Mouse (Mus musculus): ENCODE measurements around the gene Dnajc17.
A peak's percentile ranks its signal among the peaks of the same experiment; 100 is the strongest.

The Dnajc17 gene

DNA sequence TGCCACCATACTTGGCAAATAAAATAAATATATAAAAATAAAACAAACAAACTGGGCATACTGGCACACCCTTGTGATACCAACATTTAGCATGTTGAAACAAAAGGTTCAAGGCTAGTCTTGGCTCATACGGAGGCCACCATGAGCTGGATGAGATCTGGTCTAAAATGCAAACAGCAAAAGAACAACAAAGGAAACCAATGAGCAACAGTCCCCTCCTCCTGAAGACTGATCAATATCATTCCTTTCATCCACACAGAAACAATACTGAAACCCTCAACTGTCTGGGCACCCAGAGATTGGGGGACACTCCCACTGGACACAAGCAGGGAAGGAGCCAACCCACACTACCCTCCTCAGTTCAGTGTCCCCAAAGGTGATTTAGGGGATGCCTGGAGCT, 11.1 kb downstream of the Dnajc17 start:
- no peak for DNase-seq

DNA sequence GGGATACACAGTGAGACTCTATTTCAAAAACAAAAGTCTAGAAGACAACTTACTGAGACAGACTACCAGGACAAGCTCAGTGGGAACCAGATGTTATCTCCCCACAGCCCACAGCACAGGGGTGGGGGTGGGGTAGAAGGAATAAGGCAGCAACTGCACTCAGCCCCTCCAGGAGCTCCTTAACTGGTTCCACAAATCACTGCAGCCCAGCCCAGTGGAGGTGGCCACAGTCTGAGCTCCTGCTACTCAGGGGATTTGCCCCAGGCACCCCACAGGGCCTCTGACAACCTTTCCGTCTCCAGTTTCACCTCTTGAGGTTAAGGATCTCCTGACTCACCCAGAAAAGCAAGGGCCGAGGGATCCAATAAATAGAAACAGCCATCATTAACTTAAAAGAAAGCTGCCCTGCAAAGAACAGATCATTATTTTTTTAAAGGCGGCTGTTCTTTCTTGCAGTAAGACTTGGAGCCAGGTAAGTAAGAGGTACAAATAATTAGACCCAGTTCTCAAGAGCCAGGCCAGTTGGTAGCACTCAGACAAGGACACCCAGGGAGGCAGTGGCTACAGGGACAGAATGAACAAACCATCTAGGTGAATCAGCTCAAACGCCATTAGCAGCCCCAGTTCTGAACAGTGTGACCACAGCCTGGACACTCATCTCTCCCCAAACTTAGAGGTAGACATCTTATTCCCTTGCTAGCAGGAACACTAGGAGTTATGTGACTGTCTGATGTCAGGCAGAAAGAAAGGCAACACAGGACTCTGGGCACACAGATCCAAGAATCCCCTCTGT, 12.1 kb downstream of the Dnajc17 start:
- peak; percentile 20 to 38 for DNase-seq

DNA sequence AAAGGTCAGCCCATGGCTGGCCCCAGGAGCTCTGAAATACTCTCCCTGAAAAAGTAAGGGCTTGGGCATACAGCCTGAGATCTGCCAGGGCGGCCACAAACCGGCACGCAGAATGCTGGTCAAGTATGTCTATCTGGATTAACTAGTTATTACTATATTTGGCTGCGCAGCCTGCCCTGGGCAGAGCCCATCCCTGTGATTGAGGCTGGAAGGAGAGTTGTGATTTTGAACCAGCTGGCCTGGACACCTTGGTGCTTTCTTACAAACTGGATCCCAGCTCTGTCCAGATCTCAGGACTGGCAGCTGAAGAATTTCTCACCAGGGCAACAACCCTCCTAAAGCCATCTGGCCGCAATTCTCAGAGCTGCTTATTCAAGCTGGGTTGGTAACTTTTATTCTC, 14.5 kb downstream of the Dnajc17 start:
- DNase-seq, result no peak

DNA sequence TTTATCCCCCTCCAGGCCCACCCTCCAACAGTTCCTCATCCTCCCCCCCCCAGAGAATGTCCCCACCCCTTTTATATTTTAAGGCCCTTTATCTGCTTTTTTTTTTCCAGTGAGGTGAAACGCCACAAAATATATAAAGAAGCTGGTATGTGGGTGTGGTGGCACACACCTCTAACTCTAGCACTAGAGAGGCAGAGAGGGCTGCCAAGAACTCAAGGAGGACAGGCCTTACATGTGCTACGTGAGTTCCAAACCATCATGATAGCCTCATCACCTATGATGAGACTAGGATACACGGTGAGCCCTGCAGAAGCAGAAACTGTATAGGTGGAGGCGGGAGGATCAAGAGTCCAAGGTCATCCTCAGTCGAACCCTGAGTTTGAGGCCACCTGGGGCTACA, 17.6 kb downstream of the Dnajc17 start:
- DNase-seq, result no peak

DNA sequence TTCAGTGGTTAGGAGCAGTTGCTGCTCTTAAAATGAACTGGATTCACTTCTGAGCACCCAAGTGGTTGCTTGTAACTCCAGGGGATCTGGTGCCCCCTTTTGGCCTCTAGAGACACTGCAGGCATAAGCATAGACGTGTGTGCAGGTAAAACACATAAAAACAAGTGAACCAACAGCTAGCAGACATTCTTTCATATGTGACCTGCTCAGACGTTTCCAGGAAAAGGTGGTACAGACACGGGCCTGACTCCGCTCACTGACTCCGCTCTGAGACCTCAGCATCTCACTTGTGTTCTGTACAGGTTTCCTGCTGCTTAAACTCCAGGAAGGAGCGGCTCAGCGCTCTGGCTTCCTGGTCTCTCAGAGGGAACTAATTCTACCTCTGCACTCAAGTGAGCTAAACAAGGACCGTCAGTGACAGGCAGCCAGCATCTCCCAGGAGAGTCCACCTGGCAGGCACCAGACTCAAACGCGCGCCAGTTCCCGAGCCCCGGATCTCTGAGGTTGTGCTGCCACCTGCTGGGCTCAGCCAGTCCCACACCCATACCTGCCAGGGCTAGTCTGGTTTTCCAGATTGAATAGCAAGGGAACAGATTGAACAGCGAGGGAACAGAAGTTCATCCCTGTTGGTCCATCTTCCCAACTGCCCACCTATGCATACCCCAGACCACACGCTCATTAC, 19.4 kb downstream of the Dnajc17 start:
- peak; percentile 79 to 84 for DNase-seq

DNA sequence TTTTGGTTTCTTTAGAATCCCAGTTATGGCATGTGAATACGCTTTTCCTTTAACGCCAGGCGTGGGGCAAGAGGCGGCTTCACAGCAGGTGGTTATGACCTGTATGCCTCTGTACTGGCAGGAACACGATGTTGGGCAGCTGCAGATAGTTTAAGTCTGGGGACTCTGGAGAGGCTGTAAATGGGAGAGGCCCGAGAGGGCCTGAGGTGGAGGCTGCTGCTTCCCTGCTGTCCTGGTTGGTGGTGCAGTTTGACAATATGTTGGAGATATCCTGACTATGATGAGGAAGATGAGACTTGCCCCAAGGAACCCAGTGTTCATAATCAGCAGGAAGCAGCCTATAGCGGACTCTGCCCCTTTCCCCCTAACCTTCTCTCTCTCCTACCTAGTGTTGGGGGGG, 25.7 kb downstream of the Dnajc17 start:
- DNase-seq, result no peak

DNA sequence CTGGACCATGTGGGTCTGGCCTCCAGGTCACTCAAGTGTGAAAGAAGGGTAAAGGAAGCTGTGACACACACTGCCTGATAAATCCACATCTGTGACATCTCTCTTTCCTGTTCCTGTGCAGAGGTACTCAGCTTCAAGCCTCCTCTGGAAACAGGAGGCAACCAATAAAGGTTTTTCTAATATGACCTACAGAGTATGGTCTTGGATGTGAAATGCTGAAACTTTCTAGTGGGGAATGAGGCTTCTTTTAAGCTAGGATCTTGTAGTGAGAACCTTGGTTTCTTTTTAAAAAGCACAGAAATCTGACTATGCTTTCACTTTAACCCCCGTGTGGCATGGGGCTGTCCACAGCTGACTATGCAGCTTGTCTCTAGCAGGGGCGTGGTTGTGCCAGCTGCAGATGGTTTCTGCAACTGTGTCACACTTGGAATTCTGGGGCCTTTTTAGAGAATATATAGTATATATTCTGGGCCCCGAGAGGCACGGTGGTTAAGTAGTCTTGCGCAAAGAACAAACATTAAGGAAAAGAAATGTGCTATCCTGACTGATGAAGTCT, 31.1 kb downstream of the Dnajc17 start:
- no peak for DNase-seq

DNA sequence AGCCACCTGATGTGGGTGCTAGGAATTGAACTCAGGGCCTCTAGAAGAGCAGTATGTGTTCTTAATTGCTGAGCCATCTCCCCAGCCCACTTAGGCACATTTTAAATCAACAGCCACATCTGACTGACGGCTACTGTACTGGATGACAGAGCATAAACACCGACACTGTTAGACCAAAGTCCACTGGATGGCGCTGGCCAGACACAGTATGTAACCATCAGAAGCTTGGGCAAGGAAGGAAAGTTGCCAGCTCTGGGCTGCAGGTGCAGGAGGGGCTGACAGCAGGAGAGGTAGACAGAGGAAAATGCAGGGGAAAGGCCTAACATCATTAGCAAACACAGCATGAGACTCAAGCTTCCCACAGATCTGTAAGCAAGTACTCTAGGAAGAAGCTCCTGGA, 31.8 kb downstream of the Dnajc17 start:
- no peak for DNase-seq

DNA sequence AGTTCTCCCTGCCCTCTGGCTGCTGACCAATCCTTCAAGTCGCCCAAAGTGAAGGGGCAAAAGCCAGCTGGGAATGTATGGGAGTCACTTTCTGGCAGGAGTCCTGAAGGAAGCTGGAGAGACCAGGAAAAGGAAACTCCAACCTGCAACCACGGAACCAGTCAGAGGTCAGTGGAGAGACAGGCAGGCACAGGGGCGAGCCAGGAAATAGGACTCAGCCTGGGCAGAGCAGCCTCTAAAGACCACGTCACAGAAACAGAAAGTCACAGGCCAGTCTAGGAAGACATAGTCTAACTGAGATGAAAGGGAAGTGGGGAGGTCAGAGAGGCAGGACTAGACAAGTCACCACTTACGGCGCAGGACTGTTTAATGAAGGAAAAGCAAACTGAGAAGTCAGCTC, 33.0 kb downstream of the Dnajc17 start:
- no peak for DNase-seq

DNA sequence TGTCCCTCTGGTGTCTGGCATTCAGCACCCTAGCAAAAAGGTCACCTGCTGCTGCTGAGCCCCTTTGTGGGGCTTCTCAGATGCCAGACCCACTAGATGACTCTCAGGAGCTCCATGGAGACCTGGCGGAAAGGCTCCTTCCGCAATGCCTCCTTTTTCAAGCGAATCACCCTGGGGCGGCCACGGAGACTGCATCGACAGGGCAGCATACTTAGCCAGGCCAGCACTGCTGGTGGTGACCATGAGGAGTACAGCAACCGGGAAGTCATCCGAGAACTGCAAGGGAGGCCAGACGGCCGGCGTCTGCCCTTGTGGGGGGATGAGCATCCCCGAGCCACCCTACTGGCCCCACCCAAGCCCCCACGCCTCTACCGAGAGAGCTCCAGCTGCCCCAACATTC, 33.7 kb downstream of the Dnajc17 start:
- DNase-seq, result no peak

DNA sequence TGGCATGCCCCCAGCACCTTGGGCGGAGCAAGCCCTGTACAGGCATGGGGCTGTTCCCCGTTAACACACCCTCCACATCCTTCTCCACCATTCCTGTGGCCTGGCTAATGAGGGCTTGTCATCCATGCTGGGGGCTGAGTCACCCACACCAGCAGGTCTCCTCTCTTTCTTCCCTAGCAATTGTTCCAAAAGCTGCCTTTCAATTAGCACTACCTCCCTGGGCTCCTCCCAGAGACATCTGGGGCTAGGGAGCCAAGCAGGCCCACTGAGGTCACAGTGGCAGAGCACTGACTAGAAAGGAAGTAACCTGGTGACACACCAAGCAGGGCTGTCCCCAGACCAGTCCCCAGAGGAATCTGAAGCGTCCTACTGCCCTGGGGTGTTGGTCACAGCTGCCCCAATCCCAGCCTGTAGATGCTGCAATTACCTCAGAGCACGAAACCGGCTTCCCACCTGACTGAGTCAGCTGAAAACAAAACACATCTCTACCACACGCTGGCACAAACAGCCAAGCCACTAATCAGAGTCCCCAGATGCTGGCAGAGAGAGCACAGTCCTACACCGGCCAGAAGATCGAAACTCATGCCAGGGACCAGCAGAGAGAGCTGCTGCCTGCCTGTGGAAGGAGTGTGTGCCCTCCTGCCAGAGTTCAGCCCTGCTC, 34.5 kb downstream of the Dnajc17 start, which contains the start of gene Gm14137:
TSS of gene Gm14137 (plus strand) at position 519 of the 661 bp plus-strand sequence.
- DNase-seq, result no peak

DNA sequence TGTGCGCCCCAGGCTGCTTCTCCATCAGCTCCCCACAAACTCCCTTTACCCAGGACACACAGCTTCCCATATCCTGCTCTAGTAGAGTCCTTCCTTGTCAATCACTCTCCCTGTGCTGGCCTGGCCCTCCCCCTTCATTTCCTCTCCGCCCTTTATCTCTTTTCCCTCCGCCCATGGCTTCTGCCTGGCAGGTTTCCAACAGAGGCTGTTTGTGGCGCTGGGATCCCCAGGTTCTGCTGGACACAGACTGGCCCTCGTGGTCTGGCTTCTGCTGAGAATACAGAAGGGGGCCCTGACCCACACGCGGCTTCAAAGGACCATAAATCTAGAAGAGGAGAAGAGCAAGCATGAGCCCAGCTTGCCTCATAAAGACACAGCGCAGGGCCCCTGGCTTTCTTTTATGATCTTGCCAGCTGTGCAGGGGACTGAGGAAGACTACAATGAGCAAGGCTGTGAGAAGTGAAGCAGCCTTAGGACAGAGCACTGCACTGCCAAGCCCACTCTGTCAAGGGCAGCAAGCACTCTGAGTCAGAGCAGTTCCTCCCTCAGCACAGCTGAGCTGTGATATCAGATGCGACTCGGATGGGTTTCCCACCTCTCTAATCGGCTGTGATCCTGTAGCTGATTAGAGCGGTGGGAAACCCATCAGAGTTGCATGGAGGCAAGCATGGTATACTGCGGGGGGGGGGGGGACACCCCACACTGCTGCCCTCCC, 35.6 kb downstream of the Dnajc17 start:
- peak; percentile 59 to 71 for DNase-seq

DNA sequence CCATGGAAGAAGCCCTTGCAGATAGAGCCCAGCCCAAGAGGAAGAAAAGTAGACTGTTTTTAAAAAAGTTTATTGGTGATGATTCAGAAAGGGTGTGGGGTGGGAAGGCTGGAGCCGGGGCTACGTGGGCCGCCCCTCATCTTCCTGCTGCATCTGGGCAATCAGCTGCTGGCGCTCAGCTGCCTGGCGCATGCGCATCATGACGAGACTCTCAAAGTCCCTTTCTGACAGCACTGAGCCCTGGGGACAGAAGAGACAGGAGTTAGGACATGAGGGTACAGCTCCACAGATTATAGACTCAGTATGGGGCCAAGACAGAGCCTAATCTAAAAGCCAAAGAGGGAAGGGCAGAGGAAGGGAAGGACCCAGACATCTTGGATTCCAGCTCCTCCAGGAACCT, 36.1 kb downstream of the Dnajc17 start:
- DNase-seq, result no peak

DNA sequence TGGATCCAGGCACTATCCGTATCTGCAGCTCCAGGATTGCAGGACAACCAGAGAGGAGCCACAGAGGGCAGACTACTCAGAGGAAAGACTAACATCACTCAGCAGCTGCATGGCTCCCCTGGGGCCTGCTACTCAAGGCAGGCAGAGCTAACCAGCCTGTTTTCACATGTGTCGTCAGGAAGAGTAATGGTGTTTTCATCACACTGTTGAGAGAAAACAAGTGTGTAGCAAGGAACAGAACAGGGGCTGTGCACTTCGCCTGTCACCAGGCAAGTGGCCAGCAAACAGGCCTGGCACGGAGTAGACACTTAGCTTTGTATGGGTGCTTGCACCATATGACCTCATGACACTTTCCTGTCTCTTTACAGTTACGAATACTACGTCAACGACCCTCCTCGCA, 37.0 kb downstream of the Dnajc17 start:
- DNase-seq, result no peak

DNA sequence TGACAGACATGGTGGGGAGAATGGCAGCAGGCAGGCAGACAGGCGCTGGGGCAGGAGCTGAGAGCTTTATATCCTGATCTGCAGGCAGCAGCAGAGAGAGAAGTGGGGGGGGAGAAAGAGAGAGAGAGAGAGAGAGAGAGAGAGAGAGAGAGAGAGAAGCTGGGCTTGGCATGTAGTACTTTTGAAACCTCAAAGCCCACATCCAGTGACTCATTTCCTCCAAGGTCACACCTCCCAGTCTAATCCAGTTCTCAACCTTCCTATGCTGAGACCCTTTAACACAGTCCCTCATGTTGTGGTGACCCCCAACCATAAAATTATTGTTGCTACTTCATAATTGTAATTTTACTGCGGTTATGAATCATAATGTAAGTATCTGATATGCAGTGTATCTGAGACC, 38.3 kb downstream of the Dnajc17 start:
- no peak for DNase-seq

DNA sequence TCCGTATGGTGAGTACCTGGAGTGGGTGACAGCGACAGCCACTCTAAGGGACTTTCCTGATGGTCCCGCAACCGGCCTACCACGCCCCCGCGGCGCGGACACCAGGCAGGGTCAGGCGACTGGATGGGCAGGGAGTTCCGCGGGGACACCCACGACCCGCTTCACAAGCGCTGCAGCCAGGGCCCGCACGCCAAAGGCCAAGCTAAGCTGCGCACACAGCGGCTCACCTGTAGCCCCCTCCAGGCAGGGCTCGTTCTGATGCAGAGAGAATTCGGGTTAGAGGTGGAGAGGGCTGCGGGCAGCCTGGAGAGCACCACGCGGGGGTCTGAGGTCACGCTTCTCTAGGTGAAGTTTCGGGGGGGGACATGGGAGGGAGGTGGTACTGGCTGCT, 40.7 kb downstream of the Dnajc17 start:
- no peak for DNase-seq

DNA sequence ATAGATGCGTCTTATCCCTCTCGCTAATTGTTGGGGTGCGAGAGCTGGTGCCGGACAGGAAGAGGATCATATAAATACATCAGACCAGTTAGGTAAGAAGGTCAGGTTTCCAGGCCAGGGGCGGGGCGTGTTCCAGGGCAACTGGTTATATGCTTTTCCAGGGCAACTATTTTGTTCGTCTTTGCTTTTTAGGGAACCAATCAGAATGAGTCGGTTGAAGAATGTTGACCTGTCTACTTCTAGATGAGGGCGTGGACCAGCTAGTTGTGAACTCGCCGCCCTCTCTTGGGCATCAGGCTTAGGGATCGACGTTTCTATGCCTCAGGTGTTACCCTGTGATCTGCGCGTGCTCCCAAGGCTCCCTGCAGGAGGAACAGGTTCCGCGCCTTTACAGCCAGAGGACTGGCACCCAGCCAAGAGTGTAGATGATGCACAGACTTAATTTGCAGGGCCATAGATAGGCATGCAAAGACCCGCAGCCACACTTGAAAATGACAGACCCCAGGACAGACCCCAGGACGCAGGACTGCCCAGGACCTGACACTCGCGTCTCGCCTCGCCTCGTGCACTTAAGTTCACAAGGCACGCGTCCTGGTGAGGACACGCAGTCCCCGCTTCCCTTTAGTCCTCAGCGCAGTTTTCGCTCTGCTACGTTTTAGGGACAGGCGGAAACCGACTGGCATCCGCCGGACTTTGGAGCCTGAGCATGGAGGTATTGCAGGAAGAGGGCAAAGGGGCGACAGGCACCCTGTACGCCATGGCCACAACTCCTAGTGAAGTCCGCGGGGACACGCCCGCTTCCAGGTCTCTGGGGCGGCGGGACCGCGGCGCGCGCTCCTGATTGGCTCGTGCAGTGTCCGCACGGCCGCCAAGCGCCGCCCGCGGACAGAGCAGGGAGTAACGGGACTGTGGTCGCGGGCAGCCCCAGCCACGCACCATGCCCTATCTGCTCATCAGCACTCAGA, 41.4 kb downstream of the Dnajc17 start, which contains the start of gene Gchfr:
TSS of gene Gchfr (plus strand) at position 873 of the 965 bp plus-strand sequence.
- DNase-seq, result peak; percentile 73 to 79

DNA sequence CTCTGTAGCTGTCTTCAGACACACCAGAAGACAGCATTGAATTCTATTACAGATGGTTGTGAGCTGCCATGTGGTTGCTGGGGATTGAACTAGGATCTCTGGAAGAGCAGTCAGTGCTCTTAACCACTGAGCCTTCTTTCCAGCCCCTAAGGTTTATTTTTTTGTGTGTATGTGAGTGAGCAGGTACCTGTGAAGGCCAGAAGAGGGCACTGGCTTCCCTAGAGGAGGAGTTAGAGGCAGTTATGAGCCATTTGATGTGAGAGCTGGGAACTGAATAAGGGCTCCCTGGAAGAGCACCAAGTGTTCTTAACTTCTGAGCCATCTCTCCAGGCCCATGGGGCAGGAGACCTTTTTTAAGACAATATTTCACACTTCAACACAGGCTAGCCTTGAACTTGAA, 43.2 kb downstream of the Dnajc17 start:
- no peak for DNase-seq

DNA sequence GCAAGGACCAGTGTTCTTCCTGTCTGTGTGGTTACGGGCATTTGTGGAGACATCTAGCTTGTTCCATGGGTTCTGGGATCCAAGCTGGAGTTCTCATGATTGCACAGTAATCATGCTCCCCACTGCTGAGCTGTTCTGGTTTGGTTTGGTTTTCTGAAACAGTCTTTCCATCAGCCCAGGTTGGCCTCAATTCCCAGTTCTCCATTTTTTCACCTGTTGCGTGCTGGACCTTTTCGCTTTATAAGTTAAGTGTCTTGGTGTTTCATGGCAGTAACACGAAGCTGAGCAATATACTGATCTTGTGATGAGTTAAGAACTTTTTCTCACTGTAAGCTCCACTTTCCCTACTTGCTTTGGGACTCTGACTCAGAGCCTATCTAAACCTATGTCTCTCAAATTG, 44.6 kb downstream of the Dnajc17 start:
- no peak for DNase-seq

DNA sequence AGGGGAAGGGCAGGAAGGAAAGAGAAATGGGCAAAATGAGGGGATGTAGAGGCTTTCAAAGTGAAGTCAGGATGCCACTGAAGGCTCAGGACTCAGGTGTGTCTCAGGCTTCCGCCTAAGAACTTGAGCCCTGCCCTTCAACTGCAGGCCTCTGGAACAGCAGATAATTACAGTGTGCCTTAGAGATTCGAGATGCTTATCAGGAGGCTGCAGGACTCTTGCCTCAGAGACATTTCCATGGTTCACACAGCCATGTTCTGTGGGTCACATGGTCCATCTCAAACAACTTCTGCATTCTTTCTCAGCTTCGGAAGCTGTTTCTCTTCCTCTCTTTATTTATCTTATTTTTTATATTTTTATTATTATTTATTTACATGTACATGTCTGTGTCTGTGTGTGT, 45.5 kb downstream of the Dnajc17 start:
- DNase-seq, result no peak

DNA sequence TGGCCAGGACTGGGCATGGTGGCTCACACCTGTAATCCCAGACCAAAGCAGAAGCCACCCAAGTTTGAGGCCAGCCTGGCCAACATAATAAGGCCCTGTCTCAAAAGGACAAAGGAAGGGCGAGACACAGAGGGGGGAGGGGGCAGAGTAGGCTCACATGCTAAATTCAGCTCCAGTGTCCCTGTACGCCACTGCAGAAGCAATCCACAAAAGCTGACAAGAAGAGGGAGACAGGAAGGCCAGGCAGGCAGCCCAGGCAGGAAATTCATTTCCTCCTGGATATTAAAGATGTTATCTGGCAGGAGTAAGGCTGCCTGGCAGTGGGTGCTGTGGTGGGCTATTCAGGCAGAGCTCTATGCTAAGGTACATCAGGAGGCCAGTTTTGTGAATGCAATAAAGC, 47.3 kb downstream of the Dnajc17 start:
- peak; percentile 31 to 65 for DNase-seq

DNA sequence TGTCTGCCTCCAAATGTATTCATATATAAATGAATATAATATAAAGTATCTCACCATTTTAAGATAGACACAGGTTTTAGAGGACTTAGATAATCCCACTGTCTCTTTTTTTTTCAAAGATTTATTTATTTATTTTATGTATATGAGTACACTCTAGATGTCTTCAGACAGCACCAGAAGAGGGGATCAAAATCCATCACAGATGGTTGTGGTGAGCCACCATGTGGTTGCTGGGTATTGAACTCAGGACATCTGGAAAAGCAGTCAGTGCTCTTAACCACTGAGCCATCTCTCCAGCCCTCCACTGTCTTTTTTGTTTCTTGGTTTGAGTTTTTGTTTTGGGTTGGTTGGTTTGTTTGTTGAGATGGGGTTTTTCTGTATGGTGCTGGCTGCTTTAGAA, 50.8 kb downstream of the Dnajc17 start:
- no peak for DNase-seq
